Mouse (Mus musculus): ENCODE data around the gene Dcaf10.
"Not testable (repeated sequence)": the region's sequence is repeated elsewhere in the genome, so short reads cannot be mapped to it uniquely, and the experiment has no call there.

The Dcaf10 gene

DNA sequence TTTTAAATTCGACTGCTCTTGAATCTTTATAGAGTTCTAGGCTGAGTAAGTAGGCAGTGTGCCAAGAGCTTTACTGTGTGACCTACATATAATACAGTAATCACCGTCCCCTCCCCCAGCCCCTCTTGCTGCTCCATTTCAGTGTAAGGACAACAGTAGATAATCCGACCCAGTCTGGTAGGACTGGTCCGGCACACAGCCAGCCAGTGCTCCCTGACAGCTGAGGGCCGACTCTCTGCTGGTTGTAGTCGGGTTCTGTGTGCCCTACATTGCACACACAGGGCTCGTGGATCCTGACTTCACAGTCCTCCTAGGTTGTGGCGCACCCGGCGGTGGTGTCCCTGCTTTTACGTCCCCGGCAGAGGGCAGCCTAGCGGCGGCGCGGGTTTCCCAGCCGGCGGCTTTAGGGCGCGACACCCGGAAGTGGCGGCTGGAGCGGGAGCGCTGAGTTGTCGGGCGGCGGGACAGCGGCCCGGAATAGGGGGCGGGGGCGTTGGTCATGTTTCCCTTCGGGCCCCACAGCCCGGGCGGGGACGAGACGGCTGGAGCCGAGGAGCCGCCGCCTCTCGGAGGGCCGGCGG, at the start of gene Dcaf10:
TSS of gene Dcaf10 (plus strand) at position 433 of the 581 bp plus-strand sequence.
- DNase-seq = peak; percentile 94

DNA sequence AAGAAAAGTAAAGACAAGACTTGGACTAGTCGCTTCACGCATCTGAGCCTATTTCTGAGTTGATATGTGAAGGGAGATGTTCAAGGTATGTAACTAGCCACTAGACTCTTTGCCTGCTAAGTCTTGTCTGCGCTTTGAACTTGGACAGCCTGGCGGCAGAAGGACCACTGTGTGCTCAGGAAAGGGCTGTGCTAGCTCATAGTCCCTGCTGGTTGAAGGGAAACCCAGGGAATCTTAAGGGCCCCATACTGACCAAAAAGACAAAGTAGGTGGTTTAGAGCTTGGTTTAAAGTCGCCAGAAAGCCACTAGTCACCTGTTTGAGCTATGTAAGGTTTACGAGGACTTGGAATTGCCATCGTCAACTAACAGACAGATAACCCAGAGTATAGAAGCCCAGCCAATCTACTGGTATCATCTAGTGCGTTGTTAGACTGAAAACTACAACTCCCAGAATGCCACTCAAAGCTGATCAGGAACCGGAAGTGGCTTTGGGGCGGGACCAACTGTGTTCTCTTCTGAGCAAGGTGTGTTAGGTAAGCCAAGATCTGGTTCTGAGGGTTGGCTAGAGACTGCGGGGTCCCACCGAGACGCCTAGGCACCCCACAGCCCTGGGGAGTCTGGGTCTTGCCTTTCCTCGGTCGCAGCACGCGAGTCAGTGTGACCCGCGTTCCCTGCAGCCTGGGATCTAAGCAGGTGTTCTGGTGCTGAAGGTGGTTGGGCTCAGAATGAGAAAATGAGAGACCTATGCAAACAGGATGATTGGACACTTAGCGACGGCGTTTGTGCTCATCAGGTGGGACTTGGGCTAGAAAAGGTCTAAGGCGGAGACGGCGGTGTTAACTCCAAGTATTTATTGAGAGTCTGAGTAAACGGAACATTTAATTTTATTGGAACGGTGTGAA, 45.0 kb upstream of the Dcaf10 start, which contains the start of gene Trmt10b:
TSS of gene Trmt10b (plus strand) at position 466 of the 903 bp plus-strand sequence.
- DNase-seq = peak; percentile 87

DNA sequence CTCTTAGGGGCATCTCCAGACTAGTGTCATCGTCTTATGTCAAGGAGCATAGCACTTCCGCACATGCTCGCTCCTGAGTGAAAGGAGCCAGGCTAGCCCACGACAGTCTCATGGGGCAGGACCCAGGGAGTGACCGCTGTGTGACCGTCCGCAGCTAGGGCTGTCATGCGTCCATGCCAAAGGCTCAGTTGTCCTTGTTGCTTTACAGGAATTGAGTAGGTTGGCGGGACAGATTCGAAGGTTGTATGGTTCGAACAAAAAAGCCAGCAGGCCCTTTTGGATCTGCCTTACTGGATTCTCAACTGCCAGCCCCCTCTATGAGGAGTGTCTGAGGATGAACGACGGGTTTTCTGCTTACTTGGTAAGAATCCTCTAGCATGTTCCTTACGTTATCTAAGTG, 36.4 kb upstream of the Dcaf10 start:
- DNase-seq = no peak

DNA sequence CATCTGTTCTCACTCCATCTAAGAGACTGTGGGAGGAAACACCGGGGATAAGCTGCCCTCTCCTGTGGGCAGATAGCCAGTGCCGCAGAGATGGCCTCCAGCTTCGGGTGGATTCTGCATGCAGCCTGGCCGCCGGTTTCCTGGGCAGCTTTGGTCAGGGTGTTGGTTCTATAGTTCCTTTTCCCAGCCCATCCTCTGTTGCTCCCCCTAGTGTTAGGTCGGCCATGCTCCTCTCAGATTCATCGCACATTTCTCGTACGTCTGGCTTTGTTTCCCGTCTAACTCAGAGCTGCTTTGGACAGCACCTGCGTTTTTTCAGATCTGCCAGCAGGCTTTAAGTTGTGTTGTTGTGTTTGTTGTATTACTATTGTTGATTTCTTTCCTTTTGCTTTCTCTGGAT, 33.9 kb upstream of the Dcaf10 start:
- DNase-seq = peak; percentile 57

DNA sequence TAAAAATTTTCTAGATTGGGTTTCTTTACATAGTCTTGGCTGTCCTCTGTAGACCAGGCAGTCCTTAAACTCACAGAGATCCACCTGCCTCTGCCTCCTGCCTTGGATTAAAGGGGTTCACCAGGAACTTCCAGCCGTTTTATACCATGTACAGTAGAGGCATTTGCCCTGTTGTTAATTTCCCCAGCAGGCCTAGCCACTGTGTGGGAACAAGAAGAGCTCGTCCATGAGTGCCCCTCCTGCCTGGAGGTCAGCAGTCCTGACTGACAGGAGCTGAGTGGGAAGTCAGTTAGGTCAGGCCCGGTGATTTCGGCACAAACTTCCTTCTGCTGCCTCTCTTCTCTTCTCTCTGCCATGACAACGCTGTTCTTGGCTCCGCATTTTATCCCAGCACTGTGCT, 33.3 kb upstream of the Dcaf10 start:
- DNase-seq = no peak

DNA sequence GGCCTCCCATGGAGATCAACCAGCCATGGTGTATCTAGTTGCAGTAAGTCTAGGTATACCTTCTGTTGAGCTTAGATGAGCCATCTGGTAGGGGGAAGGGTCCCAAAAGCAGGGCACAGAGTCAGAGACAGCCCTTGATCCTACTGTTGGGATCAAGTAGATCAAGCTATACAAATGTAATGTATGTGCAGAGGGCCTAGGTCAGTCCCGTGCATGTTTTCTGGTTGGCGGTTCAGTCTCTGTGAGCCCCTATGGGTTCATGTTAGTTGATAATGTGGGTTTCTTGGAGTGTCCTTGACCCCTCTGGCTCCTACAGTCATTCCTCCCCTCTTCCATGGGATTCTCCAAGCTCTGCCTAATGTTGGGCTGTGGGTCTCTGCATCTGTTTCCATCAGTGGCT, 30.8 kb upstream of the Dcaf10 start:
- DNase-seq = no peak

DNA sequence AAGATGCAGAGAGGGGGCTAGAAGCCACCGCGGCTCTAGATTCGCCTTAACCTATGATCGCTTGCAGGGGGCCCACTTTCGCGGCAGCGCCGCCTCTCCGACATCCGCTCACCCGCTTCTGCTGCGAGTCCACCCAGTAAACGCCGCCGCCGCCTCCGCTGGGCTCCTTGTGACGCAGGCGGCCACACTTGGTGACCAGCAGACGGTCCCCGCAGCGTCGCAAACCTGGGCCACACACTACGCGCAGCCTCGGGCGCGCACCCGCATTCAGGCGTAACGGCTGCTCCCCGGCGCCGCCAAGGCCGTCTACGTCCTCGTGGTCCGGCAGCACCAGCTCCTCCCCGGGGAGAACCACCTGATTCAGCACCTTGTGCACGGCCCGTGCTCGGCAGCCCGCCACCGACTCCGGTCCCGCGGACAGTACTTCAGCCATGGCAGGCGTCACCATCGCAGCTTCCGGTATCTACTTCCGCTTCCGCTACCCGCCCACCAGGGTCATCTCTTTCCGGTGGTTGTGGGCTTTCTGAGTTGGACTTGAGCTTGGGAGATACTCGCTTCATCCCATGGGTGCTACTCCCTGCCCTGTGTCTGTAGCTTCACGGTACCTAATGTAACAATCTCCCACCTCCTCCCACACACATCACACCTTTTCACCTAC, 21.6 kb upstream of the Dcaf10 start:
- DNase-seq = peak; percentile 89

DNA sequence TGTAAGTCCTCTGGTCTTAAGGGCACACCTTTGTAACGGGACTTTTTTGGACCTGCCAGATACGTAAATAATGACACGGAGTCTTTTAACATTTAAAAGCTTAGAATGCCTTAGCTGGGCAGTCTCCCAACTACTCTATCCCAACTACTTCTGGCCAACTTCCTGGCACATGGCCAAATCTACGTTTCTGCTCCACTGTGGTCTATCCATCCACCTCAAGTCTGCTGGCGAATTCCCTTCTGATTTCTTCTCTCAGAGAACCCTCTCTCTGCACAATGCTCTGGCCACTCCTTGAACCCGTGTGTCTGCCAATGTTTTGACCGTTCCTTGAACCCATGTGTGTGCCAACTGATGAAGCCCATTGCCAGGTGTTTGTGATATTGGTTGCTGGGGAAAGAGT, 10.8 kb upstream of the Dcaf10 start:
- no peak for DNase-seq

DNA sequence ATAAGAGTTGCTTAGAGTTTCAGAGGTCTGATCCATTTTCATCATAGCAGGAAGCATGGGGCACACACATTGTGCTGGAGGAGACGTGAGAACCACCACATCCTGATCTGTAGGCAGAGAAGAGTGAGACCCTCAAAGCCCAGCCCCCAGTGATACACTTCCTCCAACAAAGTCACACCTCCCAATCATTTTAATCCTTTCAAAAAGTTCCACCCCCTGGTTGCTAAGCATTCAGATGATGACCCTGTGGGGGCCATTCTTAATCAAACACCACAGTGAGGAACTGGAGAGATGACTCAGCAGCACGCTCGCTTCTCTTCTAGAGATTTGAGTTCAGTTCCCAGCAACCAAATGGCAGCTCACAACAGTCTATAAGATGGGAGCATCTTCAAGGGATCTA, 9.4 kb upstream of the Dcaf10 start:
- no peak for DNase-seq

DNA sequence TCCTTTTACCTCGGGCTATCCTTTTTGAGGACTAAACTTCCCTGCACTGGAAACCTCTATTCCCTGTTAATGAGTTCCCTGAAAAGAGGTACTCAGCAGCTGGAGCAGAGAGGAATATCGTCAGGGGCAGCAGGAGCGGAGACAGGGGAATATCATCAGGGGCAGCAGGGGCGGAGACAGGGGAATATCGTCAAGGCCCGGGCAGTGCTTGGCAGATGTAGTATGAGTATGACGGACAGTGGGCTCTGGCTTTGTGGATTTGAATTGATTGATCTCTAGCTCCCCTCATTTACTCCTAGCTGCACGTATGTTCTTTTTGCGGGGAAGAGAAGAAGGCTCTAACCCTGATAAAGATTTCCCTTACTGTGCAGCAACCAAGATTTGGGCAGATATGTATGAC, 675 bp upstream of the Dcaf10 start:
- peak; percentile 7 for DNase-seq

DNA sequence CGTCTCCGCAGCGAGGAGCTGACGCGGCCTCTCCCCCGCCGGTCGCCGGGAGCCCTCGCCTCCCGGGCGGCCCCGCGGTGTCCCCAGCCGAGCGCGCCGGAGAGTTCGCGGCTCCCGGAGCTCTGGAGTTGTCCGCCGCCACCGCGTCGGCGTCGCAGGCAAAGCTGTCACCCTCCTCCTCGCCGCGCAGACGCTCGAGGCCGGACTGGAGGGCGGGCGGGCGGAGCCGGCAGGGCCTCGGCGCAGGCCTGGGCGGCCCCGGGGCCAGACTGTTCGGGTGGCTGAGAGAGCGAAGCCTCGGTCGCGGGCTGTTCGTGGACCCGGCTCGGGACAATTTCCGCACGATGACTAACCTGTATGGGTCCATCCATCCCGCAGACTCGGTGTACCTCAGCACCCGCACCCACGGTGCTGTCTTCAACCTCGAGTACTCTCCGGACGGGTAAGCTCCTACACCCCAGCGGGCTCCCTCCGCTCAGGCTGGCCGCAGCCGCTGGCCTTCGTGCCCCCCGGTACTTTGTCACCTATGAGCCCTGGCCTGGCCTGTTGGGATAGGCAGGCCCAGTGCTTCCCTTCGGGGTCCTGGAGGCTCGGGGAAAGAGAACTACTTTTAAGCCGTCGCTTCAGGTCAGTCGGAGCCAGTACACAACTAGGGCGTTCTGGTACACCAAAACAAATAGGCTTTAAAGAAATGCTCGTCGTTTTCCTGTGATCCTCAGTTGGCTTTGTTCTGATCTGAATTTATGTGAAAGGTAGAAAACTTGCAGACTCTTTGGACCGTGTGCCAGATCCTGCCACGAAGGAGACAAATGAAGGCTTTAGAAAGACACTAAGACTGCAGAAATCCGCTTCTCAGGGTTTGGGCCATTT, 620 bp downstream of the Dcaf10 start, which contains the start of gene Exosc3:
TSS of gene Exosc3 (minus strand) at position 447 of the 870 bp plus-strand sequence.
- no peak for DNase-seq

DNA sequence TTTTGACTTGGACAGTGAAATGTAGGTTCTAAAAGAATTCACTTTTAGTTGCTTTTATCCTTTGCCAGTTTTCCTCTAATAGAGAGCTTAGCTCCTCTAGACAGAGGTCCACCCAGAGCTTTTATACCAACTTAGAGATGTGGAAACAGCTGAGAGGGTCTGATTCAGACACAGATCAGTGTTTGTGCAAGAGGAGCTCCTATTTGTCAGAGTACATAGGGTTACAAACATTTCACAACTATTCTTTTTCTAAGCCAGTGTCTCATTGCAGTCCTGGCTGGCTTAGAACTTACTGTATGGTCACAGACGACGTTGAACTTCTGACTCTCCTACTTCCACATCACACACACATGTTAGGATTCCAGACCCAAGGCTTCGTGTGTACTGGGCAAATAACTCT, 14.8 kb downstream of the Dcaf10 start:
- no peak for DNase-seq

DNA sequence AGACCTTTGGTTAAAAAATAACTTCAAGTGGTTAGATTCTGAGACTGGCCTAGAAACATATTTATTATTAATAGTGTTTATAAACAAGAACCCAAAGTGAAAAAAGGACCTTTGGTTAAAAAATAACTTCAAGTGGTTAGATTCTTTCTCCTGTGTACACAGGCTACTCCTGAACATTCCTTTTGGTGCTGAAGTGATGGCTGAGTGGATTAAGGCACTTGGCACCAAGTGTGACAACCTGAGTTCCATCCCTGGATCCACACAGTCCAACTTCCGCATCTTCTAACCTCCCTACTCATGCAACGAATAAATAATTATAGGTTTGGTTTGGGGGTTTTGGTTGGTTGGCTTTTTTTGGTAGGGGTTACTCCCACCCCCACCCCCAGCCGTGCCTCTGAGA, 29.4 kb downstream of the Dcaf10 start:
- DNase-seq = no peak

DNA sequence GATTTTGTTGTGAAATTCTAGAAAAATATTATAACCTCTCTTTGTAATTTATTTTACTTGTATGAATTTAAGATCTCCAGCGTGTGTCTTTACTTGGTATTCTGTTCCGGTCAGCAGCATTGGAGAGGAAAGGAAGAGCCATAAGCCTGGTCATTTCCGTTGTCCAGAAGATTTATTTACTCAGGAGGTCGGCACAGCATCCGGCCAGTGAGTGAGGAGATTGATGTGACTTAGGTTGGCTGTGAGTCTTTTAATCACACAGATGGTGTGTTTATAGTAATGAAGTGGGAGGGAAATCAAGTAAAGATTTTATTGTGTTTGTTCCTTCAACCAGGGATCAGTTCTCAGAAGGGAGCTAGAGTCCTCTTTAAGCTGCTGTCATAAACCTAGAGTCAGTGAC, 33.0 kb downstream of the Dcaf10 start:
- no peak for DNase-seq

DNA sequence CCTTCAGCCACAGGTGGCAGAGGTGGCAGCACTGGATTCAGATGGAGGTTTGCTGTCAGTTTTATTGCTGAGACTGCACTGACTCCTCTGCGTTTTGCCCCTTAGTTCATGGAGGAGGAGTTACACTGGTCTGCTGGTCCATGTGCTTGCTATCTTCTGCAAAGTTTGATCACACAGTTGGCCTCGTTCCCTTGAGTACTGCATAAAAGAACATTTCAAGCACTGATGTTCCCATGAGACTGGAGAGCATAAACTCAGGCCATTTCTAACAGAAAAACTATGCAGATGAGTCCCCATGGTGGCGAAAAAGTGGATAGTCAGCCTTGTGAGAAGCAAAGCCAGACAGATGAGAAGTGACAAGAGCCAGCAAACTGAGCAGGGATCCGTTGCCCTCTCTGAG, 34.7 kb downstream of the Dcaf10 start:
- DNase-seq = no peak

DNA sequence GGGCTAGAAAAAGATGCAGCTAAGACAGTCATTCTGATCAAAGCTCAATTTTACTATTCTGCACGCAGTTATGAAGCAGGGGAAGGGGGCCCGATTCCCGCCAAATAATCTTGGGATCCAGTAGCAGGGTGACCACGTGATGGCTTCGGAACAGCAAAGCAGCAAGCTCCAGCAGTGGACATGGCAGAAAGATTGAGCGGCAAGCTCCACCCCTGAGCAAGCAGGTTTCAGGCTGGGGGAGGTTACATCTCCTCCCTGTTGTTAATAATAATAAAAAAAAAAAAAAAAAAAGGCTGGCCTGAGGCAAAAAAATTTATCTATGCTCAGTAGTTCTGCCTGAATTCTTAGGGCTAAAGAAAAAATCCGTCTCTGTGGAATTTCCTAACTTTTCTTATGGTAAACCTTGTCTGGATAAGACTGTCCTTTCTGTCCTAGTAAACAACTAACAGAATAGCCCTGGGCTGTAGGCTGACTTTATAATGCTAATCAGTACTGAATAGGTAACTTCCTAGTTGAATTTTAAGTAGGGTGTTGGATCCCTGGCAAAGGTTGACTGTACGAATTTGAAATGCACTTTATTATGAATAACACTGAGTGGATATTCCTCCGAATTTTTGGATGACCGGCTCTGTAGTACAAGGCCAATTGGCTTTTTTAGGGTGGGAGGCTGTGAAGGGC, 39.1 kb downstream of the Dcaf10 start:
- not testable (repeated sequence) for DNase-seq

DNA sequence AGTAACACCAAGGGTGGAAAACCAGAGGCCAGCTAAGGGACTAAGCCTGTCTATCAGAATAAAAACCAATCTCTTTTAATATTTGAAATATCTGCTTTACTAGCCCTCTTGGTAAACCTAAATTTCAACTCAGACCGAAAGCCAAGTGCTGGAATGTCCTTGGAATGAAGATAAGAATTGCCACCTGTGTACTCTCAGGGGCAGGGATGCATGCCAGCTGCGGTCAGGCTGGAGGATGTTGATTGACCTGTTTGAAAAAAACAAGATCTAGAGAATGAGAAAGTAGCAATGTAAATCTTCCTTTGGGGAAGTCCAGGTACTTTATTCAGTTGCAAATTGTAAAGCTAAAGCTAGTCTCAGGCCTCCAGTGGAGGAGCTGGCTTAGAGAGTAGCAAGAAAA, 40.2 kb downstream of the Dcaf10 start:
- not testable (repeated sequence) for DNase-seq

DNA sequence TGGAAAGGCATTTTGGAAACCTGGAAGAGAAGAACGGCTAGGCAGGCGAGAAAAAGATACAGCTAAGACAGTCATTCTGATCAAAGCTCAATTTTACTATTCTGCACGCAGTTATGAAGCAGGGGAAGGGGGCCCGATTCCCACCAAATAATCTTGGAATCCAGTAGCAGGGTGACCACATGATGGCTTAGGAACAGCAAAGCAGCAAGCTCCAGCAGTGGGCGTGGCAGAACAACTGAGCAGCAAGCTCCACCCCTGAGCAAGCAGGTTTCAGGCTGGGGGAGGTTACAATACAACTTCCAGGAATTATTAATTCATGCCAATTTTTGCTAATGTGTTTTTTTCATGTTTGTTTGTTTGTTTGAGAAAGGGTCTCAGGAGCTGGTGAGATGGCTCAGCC, 45.4 kb downstream of the Dcaf10 start:
- DNase-seq = not testable (repeated sequence)

DNA sequence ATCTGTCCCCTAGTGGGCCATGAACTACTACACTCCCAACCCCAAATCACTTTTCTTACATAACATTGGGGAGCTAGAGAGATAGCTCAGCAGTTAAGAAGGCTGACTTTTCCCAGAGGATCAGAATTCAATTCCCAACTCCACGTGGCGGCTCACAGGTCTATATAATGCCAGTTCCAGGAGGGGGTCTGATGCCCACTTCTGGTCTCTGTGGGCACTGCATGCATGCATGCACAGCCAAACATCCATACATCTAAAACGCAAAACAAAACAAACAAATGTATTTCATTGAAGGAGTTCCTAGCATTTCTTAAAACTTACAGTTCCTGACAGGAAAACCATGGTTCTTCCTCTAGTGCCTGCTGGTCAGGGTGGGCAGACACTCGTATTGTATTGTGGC, 50.2 kb downstream of the Dcaf10 start:
- no peak for DNase-seq

DNA sequence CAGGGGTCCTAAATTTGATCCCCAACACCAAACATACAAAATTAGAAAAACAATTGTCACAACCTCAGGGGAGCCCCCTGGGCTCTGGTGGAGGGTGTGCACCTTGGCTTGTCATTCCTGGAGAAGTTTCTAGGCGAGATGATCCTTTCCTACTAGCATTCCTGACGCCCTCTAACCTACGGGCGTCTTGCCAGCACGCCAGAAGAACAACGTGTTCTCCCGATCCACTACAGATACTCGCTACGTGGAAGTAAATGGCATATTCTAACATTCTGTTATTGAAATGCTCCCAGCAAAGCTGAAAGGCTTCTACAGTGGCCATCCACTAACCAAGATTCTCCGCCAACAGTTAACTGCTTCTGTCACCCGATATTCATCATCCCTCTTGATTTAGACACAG, 50.7 kb downstream of the Dcaf10 start:
- DNase-seq = no peak

DNA sequence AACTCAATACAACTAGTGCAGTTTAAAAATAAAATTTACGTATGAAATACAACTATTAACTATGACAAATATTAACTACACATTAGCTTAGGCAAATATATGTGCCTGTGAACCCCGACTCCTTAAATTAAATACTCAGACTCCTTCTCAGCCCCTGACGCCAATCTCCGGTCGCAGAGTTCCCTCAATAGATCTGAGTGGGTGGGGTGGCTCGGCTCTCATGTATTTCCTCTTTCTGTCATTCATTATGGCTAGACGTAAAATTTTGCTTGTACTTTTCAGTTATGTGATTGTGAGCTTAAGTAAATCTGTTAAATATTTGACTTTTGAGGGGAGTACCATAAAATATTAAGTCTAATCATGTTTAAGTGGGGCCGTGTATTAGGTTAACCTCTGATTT, 51.1 kb downstream of the Dcaf10 start:
- no peak for DNase-seq

DNA sequence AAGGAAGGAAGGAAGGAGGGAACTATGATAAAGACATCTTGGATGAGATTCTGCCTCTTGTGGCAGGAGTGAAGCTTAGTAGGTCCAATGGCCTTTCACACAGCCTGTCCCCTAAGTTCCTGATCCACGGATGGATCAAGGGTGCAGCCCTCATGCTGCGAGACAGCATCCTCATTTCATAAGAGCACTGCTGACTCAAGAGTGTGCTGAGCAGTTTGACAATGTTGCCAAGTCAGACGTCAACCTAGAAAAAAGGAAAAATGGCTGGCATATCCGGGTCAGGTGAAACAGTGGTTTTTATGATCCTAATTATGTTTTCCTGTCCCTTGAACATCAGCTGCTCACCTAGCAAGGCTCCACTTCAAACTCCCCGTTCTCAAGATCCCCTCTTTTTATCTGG, 51.8 kb downstream of the Dcaf10 start:
- no peak for DNase-seq

All from embryo, embryonic 11 days (tissue).